Mouse (Mus musculus) small intestine, adult 2 months (tissue): ENCODE results near the gene Lztr1. TPM values are rescaled to one million over a fixed set of nuclear protein-coding genes. Genes with fewer than 3 reads are reported as not detected.

ENCODE experiments used
- H3K27ac ChIP-seq: fragments of 200-500 bp; 2 replicates; pipeline ENCODE4 v1.5.1; 2012; ENCODE audit warnings: low read depth, low read length, control low read depth, inconsistent platforms; ENCODE audit not compliant: insufficient read depth
- H3K27me3 ChIP-seq: fragments of 200-500 bp; 2 replicates; pipeline ENCODE4 v1.6.1; 2012; ENCODE audit warnings: mild to moderate bottlenecking, moderate library complexity, low read length, inconsistent platforms; ENCODE audit not compliant: control insufficient read depth, insufficient read depth
- H3K36me3 ChIP-seq: fragments of 200-500 bp; 2 replicates; pipeline ENCODE4 v1.6.1; 2012; ENCODE audit warnings: mild to moderate bottlenecking, low read length, control low read depth, inconsistent platforms; ENCODE audit not compliant: control insufficient read depth, insufficient read depth
- H3K4me1 ChIP-seq: fragments of 200-500 bp; 2 replicates; pipeline ENCODE4 v1.6.1; 2012; ENCODE audit warnings: low read length, inconsistent platforms, mixed read lengths; ENCODE audit not compliant: control insufficient read depth, insufficient read depth, insufficient read length
- H3K4me3 ChIP-seq: fragments of 200-500 bp; 2 replicates; pipeline ENCODE4 v1.5.1; 2012; ENCODE audit warnings: low read depth, mild to moderate bottlenecking, control low read depth, inconsistent platforms, low read length, moderate library complexity
- CTCF ChIP-seq: fragments of 200-500 bp; IDR thresholded peaks from 2 replicates; pipeline ENCODE4 v1.5.1; 2012; ENCODE audit warnings: low read depth, mild to moderate bottlenecking, control low read depth, inconsistent platforms, low read length, moderate library complexity, mixed read lengths; ENCODE audit not compliant: insufficient replicate concordance, insufficient read length; ENCODE audit errors: extremely low read depth
- POLR2A ChIP-seq: fragments of 200-500 bp; IDR thresholded peaks from 2 replicates; pipeline ENCODE4 v1.6.1; 2012; ENCODE audit warnings: low read depth, mild to moderate bottlenecking, control low read depth, inconsistent platforms, low read length, moderate library complexity
- WGBS: fragments of 180-500 bp; shearing (Covaris S2); methylation state at CpG from one replicate; pipeline ENCODE4 v1.1.7; 2018; 5-methylcytosine and 5-hydroxymethylcytosine counted together
- polyA plus RNA-seq: library from polyadenylated mRNA; depleted of rRNA; stranded (reverse); fragments of >200 nt; gene quantifications from 2 replicates; pipeline ENCODE4 v1.2.3, GENCODE M21; 2012

Lztr1 gene
- polyA plus RNA-seq, 1 experiment, result 197 TPM

DNA sequence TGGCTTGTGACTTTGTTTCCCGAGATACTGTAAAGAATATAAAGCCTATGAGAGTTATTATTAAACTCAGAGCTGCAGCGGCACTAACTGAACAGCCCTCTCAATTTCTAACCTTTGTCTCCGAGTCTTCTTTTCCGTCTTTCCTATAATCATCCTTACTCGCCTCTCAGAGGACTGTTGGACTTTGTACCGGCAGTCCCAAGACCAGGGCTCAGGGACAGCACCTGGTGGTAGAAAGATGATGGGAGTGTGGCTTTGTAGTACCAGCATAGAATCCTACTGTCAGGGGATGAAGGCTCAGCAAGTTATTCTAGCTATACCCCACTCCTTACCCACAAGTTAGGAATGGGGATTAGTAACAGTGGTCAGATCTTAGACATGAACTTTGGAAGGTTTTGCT, 17.7 kb downstream of the Lztr1 start:
- Histone ChIP-seq H3K27ac (peak overlapping the region; percentile 76; the same call in 1 of the 2 replicates), H3K27me3 (no peaks in the 10 kb centered on the region), H3K4me3 (no peak overlapping the region), H3K4me1 (peaks cover 12% of the 10 kb centered on the region), H3K36me3 (peaks cover 59% of the 10 kb centered on the region)
- WGBS, result 25% methylated on average over 6 of the region's 6 CpGs
- TF ChIP-seq POLR2A (no peak), CTCF (no peak)

DNA sequence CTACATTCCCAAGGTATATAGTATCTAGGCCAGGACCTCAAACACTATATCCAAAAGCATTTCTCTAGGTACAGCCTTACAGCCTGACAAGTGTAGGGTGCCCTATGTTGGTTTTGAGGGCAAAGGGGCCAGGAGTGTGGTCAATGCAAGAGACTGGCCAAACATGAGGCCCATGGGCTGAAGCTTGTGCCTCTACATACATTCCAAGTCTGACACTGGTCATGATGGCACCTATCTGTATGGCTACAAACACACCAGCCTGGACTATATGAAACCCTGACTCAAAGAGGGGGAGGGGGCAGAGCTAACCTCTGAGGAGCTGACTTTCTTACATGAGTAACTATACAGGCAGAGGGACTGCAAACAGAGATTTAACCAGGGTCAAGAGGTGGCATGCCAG, 19.1 kb downstream of the Lztr1 start:
- TF ChIP-seq POLR2A, result no peak
- TF ChIP-seq CTCF, result no peak
- no peak overlapping the region for H3K4me3 ChIP-seq
- H3K27me3 ChIP-seq, result no peaks in the 10 kb centered on the region
- peaks cover 13% of the 10 kb centered on the region for H3K4me1 ChIP-seq
- H3K27ac ChIP-seq, result no peak overlapping the region
- peaks cover 46% of the 10 kb centered on the region for H3K36me3 ChIP-seq

DNA sequence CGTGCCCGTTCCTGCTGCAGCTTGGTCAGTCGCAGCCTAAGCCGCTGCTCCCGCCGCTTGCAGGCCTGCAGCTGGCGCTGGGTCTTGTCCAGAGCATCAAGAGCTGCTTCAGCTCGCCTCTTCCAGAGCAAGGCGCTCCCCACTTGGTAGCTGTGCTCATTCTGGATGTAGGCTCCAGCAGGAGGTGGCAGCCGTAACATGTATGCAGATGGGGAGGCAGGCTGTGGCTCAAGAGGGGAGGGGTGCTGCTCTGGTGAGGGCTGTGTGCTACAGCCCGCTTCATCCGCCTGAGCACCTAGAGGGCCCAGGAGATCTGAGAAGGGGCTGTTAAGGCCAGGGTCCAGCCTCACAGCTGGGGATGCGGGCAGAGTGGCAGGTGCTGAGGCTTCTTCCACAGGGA, 19.8 kb downstream of the Lztr1 start:
- WGBS, result 88% methylated on average over 13 of the region's 13 CpGs
- no peak overlapping the region for H3K4me3 ChIP-seq
- TF ChIP-seq POLR2A (no peak), CTCF (no peak)
- H3K27me3 ChIP-seq, result no peaks in the 10 kb centered on the region
- H3K36me3 ChIP-seq, result peaks cover 40% of the 10 kb centered on the region
- H3K4me1 ChIP-seq, result peaks cover 14% of the 10 kb centered on the region
- H3K27ac ChIP-seq, result no peak overlapping the region

DNA sequence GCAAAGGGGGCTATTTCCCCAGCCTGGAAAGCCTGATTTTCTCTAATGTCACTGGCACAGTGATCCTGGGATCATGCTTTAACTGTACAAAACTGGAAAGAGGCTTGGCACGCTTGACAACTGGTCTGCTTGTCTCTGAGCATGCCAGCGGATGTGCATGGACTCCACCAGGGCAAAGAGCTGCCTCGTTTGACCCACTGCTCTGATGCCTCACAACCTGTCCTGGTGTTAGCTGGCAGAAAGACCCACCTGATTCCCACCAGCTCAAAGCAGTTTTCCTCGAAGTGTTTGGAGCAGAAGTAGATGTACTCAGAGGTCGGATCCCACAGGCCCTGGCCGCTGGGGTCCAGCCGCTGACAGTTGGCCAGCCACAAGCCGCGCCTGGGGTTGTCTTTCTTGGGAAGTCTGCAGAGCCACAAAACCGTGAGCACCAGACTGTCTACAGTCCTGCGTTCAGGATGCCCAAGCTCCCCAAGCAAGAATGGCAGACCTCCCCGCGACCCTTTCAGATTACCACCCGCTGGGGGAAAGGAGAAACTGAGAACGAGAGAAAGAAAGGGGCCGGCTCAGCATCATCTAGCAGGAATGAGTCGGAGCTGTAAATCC, 21.6 kb downstream of the Lztr1 start:
- H3K4me1 ChIP-seq, result peaks cover 14% of the 10 kb centered on the region
- H3K27ac ChIP-seq, result peak overlapping the region; percentile 63
- H3K4me3 ChIP-seq, result peak overlapping the region; percentile 71
- 10% methylated on average over 17 of the region's 17 CpGs for WGBS
- TF ChIP-seq POLR2A (no peak), CTCF (no peak)
- H3K27me3 ChIP-seq, result no peaks in the 10 kb centered on the region
- H3K36me3 ChIP-seq, result peaks cover 28% of the 10 kb centered on the region

DNA sequence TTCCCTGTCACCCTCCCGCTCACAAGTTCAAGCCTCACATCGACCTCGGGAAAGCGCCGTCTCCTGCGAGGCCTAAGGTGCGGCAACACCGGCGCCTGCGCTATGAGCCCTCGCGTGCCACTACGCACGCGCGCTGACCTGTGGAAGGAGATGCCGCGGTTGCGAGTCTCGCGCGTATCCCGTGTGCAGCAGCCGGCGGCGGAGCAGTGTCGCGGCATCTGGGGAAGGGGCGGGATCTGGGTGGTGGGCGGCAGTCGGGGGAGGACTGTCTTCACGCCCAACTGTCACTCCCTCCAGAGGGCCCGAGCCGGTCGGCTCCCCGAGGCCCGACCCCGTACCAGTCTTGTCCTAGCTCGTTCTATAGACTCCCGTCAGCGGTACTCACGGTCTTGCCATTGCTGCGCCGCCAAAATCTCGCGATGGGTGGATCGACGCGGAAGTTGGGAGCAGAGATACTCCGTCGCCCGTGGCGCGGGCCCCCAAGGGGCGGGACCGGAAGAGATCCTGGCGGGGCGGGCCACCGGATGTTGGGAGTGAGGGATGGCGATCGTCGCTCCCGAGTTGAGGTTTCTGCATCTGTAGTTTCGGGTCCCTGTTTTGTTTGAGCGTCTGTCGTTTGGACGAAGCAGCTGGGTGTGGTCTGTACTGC, 22.3 kb downstream of the Lztr1 start, which contains the start of gene Thap7:
TSS of gene Thap7 (minus strand) at position 497 of the 649 bp plus-strand sequence.
- Histone ChIP-seq H3K36me3 (peaks cover 22% of the 10 kb centered on the region), H3K4me3 (peak within 1 kb of the TSS; percentile 71), H3K27me3 (no peaks in the 10 kb centered on the region), H3K4me1 (peaks cover 11% of the 10 kb centered on the region), H3K27ac (peak within 1 kb of the TSS; percentile 75)
- no peak for TF ChIP-seq CTCF
- peak; percentile 67; the same call in 1 of the 2 replicates for TF ChIP-seq POLR2A
- under 1% methylated on average over 67 of the region's 67 CpGs for WGBS

DNA sequence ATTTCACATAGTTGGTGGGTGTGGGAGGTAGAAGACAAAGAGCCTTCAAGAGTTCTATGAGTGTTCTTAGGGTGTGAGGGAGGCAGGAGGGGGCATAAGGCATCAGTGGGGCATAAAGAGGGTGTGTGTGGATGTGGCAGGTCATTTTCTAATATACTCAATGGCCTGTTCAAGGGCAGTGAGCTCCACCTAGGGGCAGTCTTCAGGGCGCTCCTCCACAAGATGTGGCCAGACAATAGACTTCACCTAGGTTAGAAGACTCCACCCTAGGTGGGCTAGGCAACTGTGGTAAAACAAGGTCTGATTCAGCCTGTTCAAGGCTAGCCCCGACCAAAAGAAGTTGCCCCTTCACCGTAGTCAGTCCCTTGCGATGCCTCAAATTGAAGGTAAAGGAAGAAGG, 23.8 kb downstream of the Lztr1 start:
- whole genome bisulfite sequencing, result 50% methylated on average over 4 of the region's 4 CpGs
- peaks cover 6% of the 10 kb centered on the region for H3K4me1 ChIP-seq
- H3K27me3 ChIP-seq, result no peaks in the 10 kb centered on the region
- peaks cover 16% of the 10 kb centered on the region for H3K36me3 ChIP-seq
- H3K4me3 ChIP-seq, result no peak overlapping the region
- TF ChIP-seq CTCF (peak; percentile 52; the same call in 1 of the 2 replicates), POLR2A (no peak)
- H3K27ac ChIP-seq, result 0 out of 2 replicates have a peak overlapping the region, but pooled peaks have one; percentile 18

DNA sequence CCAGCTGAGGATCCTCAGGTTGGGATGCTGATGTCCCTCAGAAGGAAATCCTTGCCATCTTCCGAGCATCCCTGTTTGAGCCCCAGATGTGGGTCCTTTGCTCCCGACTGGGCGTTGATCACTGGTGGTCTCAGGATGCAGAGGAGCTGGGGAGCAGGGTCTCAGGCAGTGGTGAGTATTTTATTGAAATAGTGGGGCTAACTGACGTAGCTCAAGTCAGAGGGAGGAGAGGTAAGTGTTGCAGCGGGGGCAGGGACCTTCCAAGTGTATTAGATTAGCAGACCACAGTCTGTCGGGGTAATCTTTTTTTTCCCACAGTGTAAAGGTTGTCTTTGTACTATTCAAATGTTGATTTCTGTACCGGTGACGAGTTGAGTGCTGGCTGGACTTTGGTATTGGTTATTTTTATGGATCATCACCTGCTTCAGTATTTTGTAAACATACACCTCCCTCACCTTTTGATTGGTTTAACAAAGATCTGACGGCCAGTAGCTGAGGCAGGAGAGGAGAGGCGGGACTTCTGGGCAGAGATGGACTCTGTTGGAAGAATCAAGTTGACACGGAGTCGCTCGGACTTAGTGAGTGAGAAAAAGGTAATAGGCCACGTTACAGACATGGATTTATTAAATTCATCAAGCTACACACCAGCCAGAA, 24.3 kb downstream of the Lztr1 start:
- peaks cover 6% of the 10 kb centered on the region for H3K4me1 ChIP-seq
- peaks cover 10% of the 10 kb centered on the region for H3K36me3 ChIP-seq
- no peaks in the 10 kb centered on the region for H3K27me3 ChIP-seq
- no peak for TF ChIP-seq POLR2A
- no peak for TF ChIP-seq CTCF
- H3K4me3 ChIP-seq, result no peak overlapping the region
- 41% methylated on average over 14 of the region's 14 CpGs for WGBS
- peak overlapping the region; percentile 18; the same call in 1 of the 2 replicates for H3K27ac ChIP-seq
